Mouse (Mus musculus) thymus, postnatal 25 days (tissue): ENCODE measurements around the gene Nudt10.
"Not testable (repeated sequence)": the region's sequence is repeated elsewhere in the genome, so short reads cannot be mapped to it uniquely, and the experiment has no call there.

Experiments
- DNase-seq: peaks from one replicate; pipeline ENCODE4 v3.0.0; 2022

Nudt10 gene

DNA sequence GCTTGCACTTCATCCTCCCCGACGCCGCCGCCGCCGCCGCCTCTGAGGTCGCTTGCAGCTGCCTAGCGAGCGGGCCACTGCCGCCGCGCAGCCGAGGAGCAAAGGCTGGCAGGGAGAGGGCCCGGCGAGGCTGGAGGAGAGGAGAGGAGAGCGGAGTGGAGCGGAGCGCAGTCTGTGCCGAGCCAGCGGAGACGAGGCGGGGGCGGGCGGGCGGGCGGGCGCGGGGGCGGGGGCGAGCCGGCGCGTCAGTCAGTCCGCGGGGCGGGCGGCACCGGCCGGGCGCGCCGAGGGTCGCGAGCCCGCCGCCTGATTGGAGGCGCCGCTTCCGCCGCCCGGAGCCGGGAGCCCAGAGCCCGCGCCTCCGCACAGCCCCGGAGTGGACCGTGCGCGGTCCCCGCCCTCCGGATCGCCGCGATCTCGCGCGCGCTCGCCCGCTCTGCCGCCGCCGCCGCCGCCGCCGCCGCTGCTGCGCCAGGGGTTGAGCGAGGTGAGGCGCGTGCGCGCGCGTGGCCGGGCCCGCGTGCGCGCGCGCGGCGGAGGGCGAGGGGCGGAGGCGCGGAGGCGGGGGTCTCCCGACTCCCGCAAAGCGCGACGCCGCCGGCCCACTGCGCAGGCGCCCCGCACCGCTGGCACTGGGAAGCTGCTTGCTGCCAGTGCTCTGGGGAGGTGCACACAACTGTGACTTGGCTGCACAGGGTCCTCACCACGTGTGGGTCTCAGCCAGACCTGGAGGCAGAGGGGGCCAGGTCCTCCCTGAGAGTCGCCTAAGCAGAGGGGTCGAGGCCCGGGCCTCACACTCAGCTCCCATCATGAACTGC is at the start of gene Nudt10:
TSS of gene Nudt10 (minus strand) at position 193 of the 818 bp plus-strand sequence.
- not testable (repeated sequence) for DNase-seq

DNA sequence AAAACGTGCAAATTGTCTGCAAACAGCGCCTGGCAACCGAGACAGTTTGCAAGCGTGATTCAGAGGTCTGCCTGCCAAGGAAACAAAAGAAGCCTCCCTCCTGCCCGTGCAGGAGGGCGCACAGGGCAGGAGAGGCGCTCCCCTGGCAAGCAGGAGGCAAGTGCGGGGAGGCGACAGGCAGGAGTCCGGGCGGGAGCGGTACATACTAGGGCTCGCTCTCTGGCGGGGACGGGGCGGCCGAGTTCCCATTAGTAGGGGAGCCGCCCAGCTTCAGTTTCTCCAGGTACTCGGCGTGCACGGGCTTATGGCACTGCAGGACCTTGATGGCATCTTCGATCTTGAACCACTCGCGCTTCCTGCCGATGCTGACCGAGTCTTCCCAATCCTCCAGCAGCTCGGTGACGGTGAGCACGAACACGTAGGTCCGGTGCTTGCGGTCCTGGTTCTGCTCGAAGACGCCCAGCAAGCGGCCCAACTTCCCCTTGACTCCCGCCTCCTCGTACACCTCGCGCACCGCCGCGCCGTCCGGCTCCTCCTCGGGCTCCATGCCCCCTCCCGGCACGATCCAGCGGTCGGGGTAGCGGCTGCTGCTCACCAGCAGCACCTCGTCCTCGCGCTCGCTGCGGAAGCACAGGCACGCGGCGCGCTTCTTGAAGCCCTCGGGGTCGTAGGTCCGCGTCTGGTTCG is 536 bp downstream of the Nudt10 start:
- DNase-seq = not testable (repeated sequence)

GRCm38 (mm10) chrX:6171718-6172117 is 1.1 kb downstream of the Nudt10 start:
- DNase-seq = no peak
